Mouse (Mus musculus) cerebellum, adult 2 months (tissue): Measurements from ENCODE around the gene Snd1.

ENCODE experiments used
- CTCF ChIP-seq: fragments of 200-500 bp; IDR thresholded peaks from 2 replicates; pipeline ENCODE4 v1.5.1; 2011; ENCODE audit warnings: low read depth, mild to moderate bottlenecking, control low read depth, low read length, moderate library complexity, borderline replicate concordance; ENCODE audit not compliant: insufficient read depth
- POLR2A ChIP-seq: fragments of 200-500 bp; IDR thresholded peaks from 2 replicates; pipeline ENCODE4 v1.6.1; 2011; ENCODE audit warnings: low read length, control low read depth, borderline replicate concordance; ENCODE audit not compliant: insufficient read depth

GRCm38 (mm10) chr6:28905301-28905700 is 430.4 kb downstream of the Snd1 start:
- TF ChIP-seq POLR2A (no peak), CTCF (no peak)
